Mouse (Mus musculus): ENCODE measurements around the gene Hcrtr1. TPM values are rescaled to one million over a fixed set of nuclear protein-coding genes. Genes with fewer than 3 reads are reported as not detected.

Hcrtr1 gene
- polyA plus RNA-seq, 1 experiment from 2014 or later: 0.46 TPM

DNA sequence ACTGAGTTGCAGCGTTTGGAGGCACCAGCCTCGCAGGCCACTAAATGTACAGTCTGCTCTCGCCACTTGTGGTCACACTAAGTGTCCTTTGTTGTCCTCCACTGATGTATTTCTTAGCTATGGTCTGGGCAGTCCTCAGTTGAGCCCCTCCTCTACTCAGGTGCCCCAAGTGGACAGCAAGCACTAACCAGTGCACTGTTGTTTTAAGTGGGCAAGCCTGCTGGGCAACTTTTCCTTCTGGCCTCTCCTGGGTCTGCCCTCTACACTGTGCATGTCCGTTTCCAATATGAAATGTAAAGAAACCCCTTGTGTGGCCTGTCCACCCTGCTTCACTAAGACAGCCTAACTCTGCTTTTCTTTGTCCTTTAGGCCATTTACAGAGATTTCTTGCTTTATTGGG, 15.0 kb downstream of the Hcrtr1 start:
- no peak for ATAC-seq (ENCODE audit: low FRiP score)

DNA sequence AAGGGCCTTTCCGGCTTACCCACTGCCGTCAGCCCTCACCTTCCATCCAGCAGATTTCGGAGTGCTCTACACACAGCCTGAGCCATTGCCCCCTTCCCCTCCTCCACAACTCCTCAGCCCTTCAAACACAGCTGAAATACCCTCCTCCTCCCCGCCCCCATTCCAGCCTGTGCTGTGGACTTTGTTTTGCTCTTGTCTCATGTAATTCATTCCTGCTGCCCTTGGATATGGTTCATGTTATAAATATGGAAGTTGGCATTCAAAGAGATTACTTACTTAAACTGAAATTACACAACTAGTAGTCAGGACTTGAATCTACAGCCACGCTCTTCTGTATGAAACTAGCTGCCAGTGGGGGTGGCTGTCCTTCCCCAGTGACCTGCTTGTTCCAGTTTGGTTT, 16.1 kb downstream of the Hcrtr1 start:
- no peak for ATAC-seq (ENCODE audit: low FRiP score)
- DNase-seq (ENCODE audit: low spot score): no peak

More for the DNA sequence above, 15.0 kb downstream of the Hcrtr1 start:
- no peak for DNase-seq (ENCODE audit: low spot score)
- Histone ChIP-seq H3K36me3 (ENCODE audit: control insufficient read depth, insufficient read depth, low read length) (peaks cover 9% of the 10 kb centered on the region; the same call in 1 of the 2 replicates), H3K9me3 (ENCODE audit: control insufficient read depth, low read length) (no peaks in the 10 kb centered on the region), H3K27me3 (ENCODE audit: control insufficient read depth, insufficient read depth, low read length) (no peaks in the 10 kb centered on the region), H3K4me2 (replicated peaks; ENCODE audit: low read depth, low read length) (no peak overlapping the region), H3K4me1 (replicated peaks; ENCODE audit: control insufficient read depth, insufficient read depth, low read length) (no peaks in the 10 kb centered on the region), H3K27ac (ENCODE audit: low read depth, low read length) (no peak overlapping the region), H3K4me3 (ENCODE audit: low read depth, low read length) (no peak overlapping the region), H3K9ac (ENCODE audit: low read depth, low read length) (no peak overlapping the region)
- 87% methylated on average over 4 of the region's 4 CpGs for WGBS

DNA sequence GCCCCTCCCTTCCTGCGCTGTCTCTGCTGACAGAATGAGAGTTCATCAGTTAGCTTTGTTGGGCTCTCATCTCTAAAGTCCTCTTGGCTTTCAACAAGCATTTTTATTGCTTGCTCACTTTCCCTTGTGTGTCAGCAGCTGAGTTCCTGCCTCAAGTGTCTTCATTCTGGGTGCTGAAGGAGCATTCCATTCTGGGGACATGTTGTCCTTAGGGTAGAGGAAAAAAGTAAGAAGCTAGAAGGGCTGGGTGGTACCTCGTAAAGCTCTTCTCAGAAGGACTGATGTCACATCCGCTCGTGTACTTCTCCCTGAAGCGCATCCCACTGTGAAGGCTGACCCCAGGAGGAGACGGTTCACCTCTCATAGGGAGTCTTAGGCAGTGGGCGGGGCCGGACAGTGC, 17.6 kb downstream of the Hcrtr1 start:
- H3K4me3 ChIP-seq (ENCODE audit: low read depth, low read length): no peak overlapping the region
- H3K4me2 ChIP-seq (replicated peaks; ENCODE audit: low read depth, low read length): no peak overlapping the region
- ATAC-seq (ENCODE audit: low FRiP score) (no peak), DNase-seq (ENCODE audit: low spot score) (no peak)
- H3K4me1 ChIP-seq (replicated peaks; ENCODE audit: control insufficient read depth, insufficient read depth, low read length): no peaks in the 10 kb centered on the region
- no peak overlapping the region for H3K9ac ChIP-seq (ENCODE audit: low read depth, low read length)
- H3K36me3 ChIP-seq (ENCODE audit: control insufficient read depth, insufficient read depth, low read length): peaks cover 9% of the 10 kb centered on the region; the same call in 1 of the 2 replicates
- WGBS: 67% methylated on average over 8 of the region's 8 CpGs
- H3K9me3 ChIP-seq (ENCODE audit: control insufficient read depth, low read length): no peaks in the 10 kb centered on the region
- no peaks in the 10 kb centered on the region for H3K27me3 ChIP-seq (ENCODE audit: control insufficient read depth, insufficient read depth, low read length)
- no peak overlapping the region for H3K27ac ChIP-seq (ENCODE audit: low read depth, low read length)

More for the DNA sequence above, 16.1 kb downstream of the Hcrtr1 start:
- Histone ChIP-seq H3K36me3 (ENCODE audit: control insufficient read depth, insufficient read depth, low read length) (peaks cover 9% of the 10 kb centered on the region; the same call in 1 of the 2 replicates), H3K9ac (ENCODE audit: low read depth, low read length) (no peak overlapping the region), H3K27ac (ENCODE audit: low read depth, low read length) (no peak overlapping the region), H3K4me1 (replicated peaks; ENCODE audit: control insufficient read depth, insufficient read depth, low read length) (no peaks in the 10 kb centered on the region), H3K9me3 (ENCODE audit: control insufficient read depth, low read length) (no peaks in the 10 kb centered on the region), H3K4me2 (replicated peaks; ENCODE audit: low read depth, low read length) (no peak overlapping the region), H3K27me3 (ENCODE audit: control insufficient read depth, insufficient read depth, low read length) (no peaks in the 10 kb centered on the region), H3K4me3 (ENCODE audit: low read depth, low read length) (no peak overlapping the region)
- WGBS: 94% methylated on average over 5 of the region's 5 CpGs

GRCm38 (mm10) chr4:130120752-130121151, 18.4 kb downstream of the Hcrtr1 start:
- 75% methylated on average over 4 of the region's 4 CpGs for WGBS
- Histone ChIP-seq H3K36me3 (ENCODE audit: control insufficient read depth, insufficient read depth, low read length) (peaks cover 9% of the 10 kb centered on the region; the same call in 1 of the 2 replicates), H3K4me3 (ENCODE audit: low read depth, low read length) (no peak overlapping the region), H3K9me3 (ENCODE audit: control insufficient read depth, low read length) (no peaks in the 10 kb centered on the region), H3K4me1 (replicated peaks; ENCODE audit: control insufficient read depth, insufficient read depth, low read length) (no peaks in the 10 kb centered on the region), H3K9ac (ENCODE audit: low read depth, low read length) (no peak overlapping the region), H3K4me2 (replicated peaks; ENCODE audit: low read depth, low read length) (no peak overlapping the region), H3K27me3 (ENCODE audit: control insufficient read depth, insufficient read depth, low read length) (no peaks in the 10 kb centered on the region), H3K27ac (ENCODE audit: low read depth, low read length) (no peak overlapping the region)
- ATAC-seq (ENCODE audit: low FRiP score): no peak
- DNase-seq (ENCODE audit: low spot score): no peak

- no peak for DNase-seq (ENCODE audit: low spot score)
- Histone ChIP-seq H3K4me2 (replicated peaks; ENCODE audit: low read depth, low read length) (no peak overlapping the region), H3K9ac (ENCODE audit: low read depth, low read length) (no peak overlapping the region), H3K9me3 (ENCODE audit: control insufficient read depth, low read length) (no peaks in the 10 kb centered on the region), H3K27me3 (ENCODE audit: control insufficient read depth, insufficient read depth, low read length) (no peaks in the 10 kb centered on the region), H3K4me1 (replicated peaks; ENCODE audit: control insufficient read depth, insufficient read depth, low read length) (0 out of 2 replicates have a peak, but pooled peaks cover 3% of the 10 kb centered on the region), H3K36me3 (ENCODE audit: control insufficient read depth, insufficient read depth, low read length) (no peaks in the 10 kb centered on the region), H3K27ac (ENCODE audit: low read depth, low read length) (no peak overlapping the region), H3K4me3 (ENCODE audit: low read depth, low read length) (no peak overlapping the region)
- no peak for ATAC-seq (ENCODE audit: low FRiP score)
- 96% methylated on average over 1 of the region's 1 CpGs for WGBS
These were observed 26.4 kb downstream of the Hcrtr1 start for GRCm38 (mm10) chr4:130112732-130113131.

GRCm38 (mm10) chr4:130112299-130112698, 26.9 kb downstream of the Hcrtr1 start:
- 89% methylated on average over 7 of the region's 7 CpGs for WGBS
- 0 out of 2 replicates have a peak, but pooled peaks cover 3% of the 10 kb centered on the region for H3K4me1 ChIP-seq (replicated peaks; ENCODE audit: control insufficient read depth, insufficient read depth, low read length)
- no peak overlapping the region for H3K27ac ChIP-seq (ENCODE audit: low read depth, low read length)
- no peaks in the 10 kb centered on the region for H3K36me3 ChIP-seq (ENCODE audit: control insufficient read depth, insufficient read depth, low read length)
- H3K27me3 ChIP-seq (ENCODE audit: control insufficient read depth, insufficient read depth, low read length): no peaks in the 10 kb centered on the region
- no peak for ATAC-seq (ENCODE audit: low FRiP score)
- no peak overlapping the region for H3K4me3 ChIP-seq (ENCODE audit: low read depth, low read length)
- no peak for DNase-seq (ENCODE audit: low spot score)
- H3K4me2 ChIP-seq (replicated peaks; ENCODE audit: low read depth, low read length): no peak overlapping the region
- no peaks in the 10 kb centered on the region for H3K9me3 ChIP-seq (ENCODE audit: control insufficient read depth, low read length)
- no peak overlapping the region for H3K9ac ChIP-seq (ENCODE audit: low read depth, low read length)

DNA sequence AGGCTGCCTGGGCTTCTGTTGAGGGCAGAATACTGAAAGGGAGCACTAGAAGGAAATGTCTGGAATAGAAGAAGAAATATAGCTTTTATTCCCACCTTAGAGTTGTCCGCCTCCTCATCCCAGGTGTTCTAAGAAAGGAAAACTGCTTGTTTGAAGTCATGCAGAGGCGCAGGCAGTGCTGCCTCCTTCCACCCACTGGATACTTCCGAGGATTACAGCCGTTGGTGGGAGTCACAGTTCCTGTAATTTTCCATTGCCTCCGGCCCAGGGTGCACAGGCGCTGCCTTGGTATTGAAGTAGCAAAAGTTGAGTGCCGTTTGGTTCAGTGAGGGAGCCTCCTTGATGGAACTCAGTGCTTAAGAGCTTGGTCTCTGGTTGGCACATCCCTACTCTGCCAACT, 29.1 kb downstream of the Hcrtr1 start:
- H3K9me3 ChIP-seq (ENCODE audit: control insufficient read depth, low read length): no peaks in the 10 kb centered on the region
- H3K36me3 ChIP-seq (ENCODE audit: control insufficient read depth, insufficient read depth, low read length): no peaks in the 10 kb centered on the region
- H3K27me3 ChIP-seq (ENCODE audit: control insufficient read depth, insufficient read depth, low read length): no peaks in the 10 kb centered on the region
- 0 out of 2 replicates have a peak, but pooled peaks cover 3% of the 10 kb centered on the region for H3K4me1 ChIP-seq (replicated peaks; ENCODE audit: control insufficient read depth, insufficient read depth, low read length)
- no peak overlapping the region for H3K9ac ChIP-seq (ENCODE audit: low read depth, low read length)
- no peak overlapping the region for H3K4me3 ChIP-seq (ENCODE audit: low read depth, low read length)
- ATAC-seq (ENCODE audit: low FRiP score): no peak
- no peak overlapping the region for H3K27ac ChIP-seq (ENCODE audit: low read depth, low read length)
- 88% methylated on average over 7 of the region's 7 CpGs for WGBS
- no peak for DNase-seq (ENCODE audit: low spot score)
- H3K4me2 ChIP-seq (replicated peaks; ENCODE audit: low read depth, low read length): no peak overlapping the region

- DNase-seq (ENCODE audit: low spot score) (no peak), ATAC-seq (ENCODE audit: low FRiP score) (no peak)
- H3K4me3 ChIP-seq (ENCODE audit: low read depth, low read length): no peak overlapping the region
- 0 out of 2 replicates have a peak, but pooled peaks cover 3% of the 10 kb centered on the region for H3K4me1 ChIP-seq (replicated peaks; ENCODE audit: control insufficient read depth, insufficient read depth, low read length)
- H3K9ac ChIP-seq (ENCODE audit: low read depth, low read length): no peak overlapping the region
- no peak overlapping the region for H3K4me2 ChIP-seq (replicated peaks; ENCODE audit: low read depth, low read length)
- no peaks in the 10 kb centered on the region for H3K27me3 ChIP-seq (ENCODE audit: control insufficient read depth, insufficient read depth, low read length)
- no peaks in the 10 kb centered on the region for H3K36me3 ChIP-seq (ENCODE audit: control insufficient read depth, insufficient read depth, low read length)
- 89% methylated on average over 9 of the region's 9 CpGs for WGBS
- H3K27ac ChIP-seq (ENCODE audit: low read depth, low read length): no peak overlapping the region
- no peaks in the 10 kb centered on the region for H3K9me3 ChIP-seq (ENCODE audit: control insufficient read depth, low read length)
These were observed 29.5 kb downstream of the Hcrtr1 start for GRCm38 (mm10) chr4:130109666-130110065.

DNA sequence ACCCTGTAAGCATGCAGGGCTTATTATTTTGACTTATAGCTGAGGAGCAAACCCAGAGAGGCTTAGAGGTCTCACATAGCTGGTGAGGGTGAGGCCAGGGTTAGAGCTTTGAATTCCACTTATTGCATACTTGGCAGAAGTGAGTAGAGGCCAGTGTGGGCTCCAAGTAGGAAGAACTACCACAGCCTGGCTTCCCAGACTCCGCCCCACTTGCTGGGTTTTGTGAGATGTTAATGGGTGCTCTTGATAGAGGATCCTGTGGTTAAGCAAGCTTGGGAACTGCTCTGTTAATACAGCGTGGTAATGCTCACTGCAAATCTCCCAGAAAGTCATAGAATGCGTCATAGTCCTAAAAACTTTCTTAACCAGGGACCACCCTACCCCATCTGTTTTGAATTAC, 30.2 kb downstream of the Hcrtr1 start:
- no peak overlapping the region for H3K4me3 ChIP-seq (ENCODE audit: low read depth, low read length)
- H3K4me2 ChIP-seq (replicated peaks; ENCODE audit: low read depth, low read length): no peak overlapping the region
- H3K27ac ChIP-seq (ENCODE audit: low read depth, low read length): no peak overlapping the region
- 84% methylated on average over 3 of the region's 3 CpGs for WGBS
- ATAC-seq (ENCODE audit: low FRiP score) (no peak), DNase-seq (ENCODE audit: low spot score) (no peak)
- no peaks in the 10 kb centered on the region for H3K36me3 ChIP-seq (ENCODE audit: control insufficient read depth, insufficient read depth, low read length)
- no peaks in the 10 kb centered on the region for H3K27me3 ChIP-seq (ENCODE audit: control insufficient read depth, insufficient read depth, low read length)
- 0 out of 2 replicates have a peak, but pooled peaks cover 3% of the 10 kb centered on the region for H3K4me1 ChIP-seq (replicated peaks; ENCODE audit: control insufficient read depth, insufficient read depth, low read length)
- H3K9me3 ChIP-seq (ENCODE audit: control insufficient read depth, low read length): no peaks in the 10 kb centered on the region
- no peak overlapping the region for H3K9ac ChIP-seq (ENCODE audit: low read depth, low read length)
